Mouse (Mus musculus) hindbrain, embryonic 12.5 days (tissue): ENCODE measurements around the gene Hcar2. TPM values are rescaled to one million over a fixed set of nuclear protein-coding genes. Genes with fewer than 3 reads are reported as not detected.

Experiments
- ATAC-seq: fragments of 200-750 bp; cut with Nextera tagmentation; 2 replicates; pipeline ENCODE4 v1.8.0; 2017; ENCODE audit warnings: moderate TSS enrichment; ENCODE audit not compliant: low FRiP score
- H3K27ac ChIP-seq: fragments of 300-500 bp; sonication (generic); 2 replicates; pipeline ENCODE4 v1.5.1; 2016; ENCODE audit warnings: mild to moderate bottlenecking
- H3K27me3 ChIP-seq: fragments of 300-500 bp; sonication (generic); 2 replicates; pipeline ENCODE4 v1.6.1; 2016; ENCODE audit warnings: mild to moderate bottlenecking
- H3K36me3 ChIP-seq: fragments of 300-500 bp; sonication (generic); 2 replicates; pipeline ENCODE4 v1.6.1; 2016; ENCODE audit warnings: mild to moderate bottlenecking
- H3K4me1 ChIP-seq: fragments of 300-500 bp; sonication (generic); 2 replicates; pipeline ENCODE4 v1.6.1; 2016
- H3K4me2 ChIP-seq: fragments of 300-500 bp; sonication (generic); replicated peaks from 2 replicates; pipeline ENCODE4 v1.6.1; 2016; ENCODE audit warnings: mild to moderate bottlenecking
- H3K4me3 ChIP-seq: fragments of 300-500 bp; sonication (generic); 2 replicates; pipeline ENCODE4 v1.5.1; 2016; ENCODE audit warnings: mild to moderate bottlenecking
- H3K9ac ChIP-seq: fragments of 300-500 bp; sonication (generic); 2 replicates; pipeline ENCODE4 v1.6.1; 2016; ENCODE audit warnings: mild to moderate bottlenecking, moderate library complexity
- H3K9me3 ChIP-seq: fragments of 300-500 bp; sonication (generic); replicated peaks from 2 replicates; pipeline ENCODE4 v1.6.1; 2016; ENCODE audit warnings: mild to moderate bottlenecking
- WGBS: fragments of 180-500 bp; shearing (Covaris S2); methylation state at CpG from one replicate; pipeline ENCODE4 v1.1.7; 2016; 5-methylcytosine and 5-hydroxymethylcytosine counted together
- polyA plus RNA-seq: library from polyadenylated mRNA; unstranded; fragments of >200 nt; fragmentation: Nextera tagmentation; extraction: Ambion mirVana; gene quantifications from 2 replicates; pipeline ENCODE4 v1.2.1, GENCODE M21; 2016

Hcar2 gene
- polyA plus RNA-seq, 1 experiment from 2014 or later, result not detected

DNA sequence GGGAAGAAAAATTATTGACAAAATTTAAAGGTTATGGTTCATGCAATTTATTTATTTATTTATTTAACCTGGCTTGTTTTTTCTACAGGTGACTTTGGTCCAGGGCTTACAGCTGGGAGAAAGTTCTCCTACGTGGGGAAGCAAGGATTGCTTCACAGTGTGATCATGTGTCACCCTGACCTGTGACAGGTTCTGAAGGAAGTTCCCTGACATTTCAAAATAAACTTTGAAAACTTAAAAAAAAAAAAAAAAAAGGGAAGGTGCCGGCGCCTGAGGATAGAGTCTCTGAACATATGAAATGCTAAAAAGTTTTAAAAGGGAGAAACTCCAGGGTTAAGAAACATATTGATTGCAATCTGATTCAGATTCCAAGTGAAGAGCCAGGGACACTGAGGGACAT, 21.1 kb upstream of the Hcar2 start:
- ATAC-seq, result no peak
- 79% methylated on average over 3 of the region's 3 CpGs for WGBS

DNA sequence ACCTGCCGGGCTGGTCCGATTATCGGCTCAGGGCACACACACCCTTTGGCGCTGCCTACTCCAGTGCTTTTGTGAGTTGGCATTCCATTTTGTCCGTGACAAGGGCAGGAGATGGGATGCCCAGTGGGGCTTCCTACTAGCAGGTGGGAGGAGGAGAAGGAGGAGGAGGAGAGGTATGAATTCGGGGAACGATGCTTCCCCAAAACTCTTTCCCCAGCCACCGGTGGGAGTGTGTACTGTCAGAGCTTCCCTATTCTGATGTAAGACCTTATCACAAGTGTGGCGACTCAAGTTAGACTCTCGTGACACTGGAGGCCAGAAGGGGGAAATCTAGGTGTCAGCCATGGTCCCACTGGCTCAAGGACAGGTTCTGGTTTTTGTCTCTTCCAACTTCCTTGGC, 19.0 kb upstream of the Hcar2 start:
- Histone ChIP-seq H3K27ac (no peak overlapping the region), H3K27me3 (no peaks in the 10 kb centered on the region), H3K36me3 (no peaks in the 10 kb centered on the region), H3K4me3 (no peak overlapping the region), H3K4me1 (0 out of 2 replicates have a peak, but pooled peaks cover 2% of the 10 kb centered on the region), H3K9ac (no peak overlapping the region), H3K9me3 (no peaks in the 10 kb centered on the region), H3K4me2 (no peak overlapping the region)
- no peak for ATAC-seq
- WGBS, result 75% methylated on average over 10 of the region's 10 CpGs

More for the DNA sequence above, 21.1 kb upstream of the Hcar2 start:
- Histone ChIP-seq H3K9ac (no peak overlapping the region), H3K9me3 (no peaks in the 10 kb centered on the region), H3K27ac (no peak overlapping the region), H3K27me3 (no peaks in the 10 kb centered on the region), H3K4me2 (no peak overlapping the region), H3K4me3 (no peak overlapping the region), H3K36me3 (no peaks in the 10 kb centered on the region), H3K4me1 (no peaks in the 10 kb centered on the region)

DNA sequence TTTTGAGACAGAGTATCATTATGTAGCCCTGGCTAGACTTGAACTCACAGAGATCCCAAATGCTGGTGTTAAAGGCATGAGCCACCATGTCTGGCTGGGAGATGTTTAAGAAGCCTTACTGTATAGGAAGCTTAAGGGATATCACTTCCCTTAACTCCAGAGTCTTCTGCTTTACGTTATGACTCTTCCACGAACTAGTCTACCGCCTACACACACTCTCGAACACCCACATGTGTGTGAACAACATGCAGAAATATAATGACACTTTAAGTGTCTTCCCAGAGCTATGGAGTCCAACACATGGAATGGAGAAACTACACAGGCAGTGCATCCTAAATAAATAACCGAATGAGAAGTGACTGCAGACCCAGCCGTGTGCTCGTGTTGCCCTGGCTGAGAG, 18.6 kb upstream of the Hcar2 start:
- no peak overlapping the region for H3K4me2 ChIP-seq
- ATAC-seq, result no peak
- WGBS, result 84% methylated on average over 7 of the region's 7 CpGs

DNA sequence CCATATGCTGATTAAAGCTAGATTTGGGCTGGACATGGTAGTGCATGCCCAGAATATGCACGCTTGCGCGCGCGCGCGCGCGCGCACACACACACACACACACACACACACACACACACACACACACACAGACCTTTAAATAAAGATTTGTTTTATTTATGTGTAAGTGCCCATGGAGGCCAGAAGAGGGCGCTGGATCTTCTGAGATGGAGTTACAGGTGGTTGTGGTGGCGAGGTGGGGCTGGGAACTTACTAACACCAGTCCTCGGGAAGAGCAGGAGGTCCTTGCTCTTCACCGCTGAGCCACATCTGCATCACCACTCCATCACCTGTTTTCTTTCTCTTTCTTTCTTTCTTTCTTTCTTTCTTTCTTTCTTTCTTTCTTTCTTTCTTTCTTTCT, 15.5 kb upstream of the Hcar2 start:
- H3K9ac ChIP-seq, result no peak overlapping the region
- H3K4me3 ChIP-seq, result no peak overlapping the region
- H3K4me1 ChIP-seq, result 0 out of 2 replicates have a peak, but pooled peaks cover 2% of the 10 kb centered on the region
- H3K27ac ChIP-seq, result no peak overlapping the region
- no peaks in the 10 kb centered on the region for H3K9me3 ChIP-seq
- 65% methylated on average over 4 of the region's 14 CpGs for WGBS
- no peak overlapping the region for H3K4me2 ChIP-seq
- H3K36me3 ChIP-seq, result no peaks in the 10 kb centered on the region
- no peaks in the 10 kb centered on the region for H3K27me3 ChIP-seq
- ATAC-seq, result no peak

More for the DNA sequence above, 18.6 kb upstream of the Hcar2 start:
- H3K27ac ChIP-seq, result no peak overlapping the region
- H3K27me3 ChIP-seq, result no peaks in the 10 kb centered on the region
- 0 out of 2 replicates have a peak, but pooled peaks cover 2% of the 10 kb centered on the region for H3K4me1 ChIP-seq
- H3K9ac ChIP-seq, result no peak overlapping the region
- no peaks in the 10 kb centered on the region for H3K9me3 ChIP-seq
- H3K36me3 ChIP-seq, result no peaks in the 10 kb centered on the region
- H3K4me3 ChIP-seq, result no peak overlapping the region

DNA sequence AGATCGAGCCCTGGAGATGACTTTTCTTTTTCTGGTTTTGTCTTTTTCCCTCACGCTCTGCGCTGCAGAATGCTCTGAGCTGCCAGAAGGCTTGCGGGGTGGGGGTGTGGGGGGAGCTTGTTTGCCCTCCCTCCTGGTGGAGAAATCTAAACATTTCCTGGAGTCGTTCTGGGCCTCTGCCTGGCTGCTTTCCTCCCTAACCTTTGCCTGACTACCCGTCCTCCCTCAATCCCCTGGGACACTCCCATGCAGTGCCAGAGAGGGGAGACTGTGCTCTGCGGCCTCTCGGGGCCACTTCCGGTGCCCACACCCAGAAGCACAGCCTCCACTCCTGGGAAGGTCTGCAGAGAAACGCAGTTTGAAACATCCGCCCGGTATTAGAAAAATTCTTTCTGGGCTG, 14.6 kb upstream of the Hcar2 start, which contains the start of gene Hcar1:
Hcar1 (minus strand) TSS at position 93 of the 400 bp plus-strand sequence.
- no peak within 1 kb of the TSS for H3K27ac ChIP-seq
- 0 out of 2 replicates have a peak, but pooled peaks cover 2% of the 10 kb centered on the region for H3K4me1 ChIP-seq
- H3K4me3 ChIP-seq, result no peak within 1 kb of the TSS
- 62% methylated on average over 12 of the region's 12 CpGs for WGBS
- H3K9ac ChIP-seq, result no peak within 1 kb of the TSS
- 0 out of 2 replicates have a peak within 1 kb of the TSS, but pooled peaks have one; percentile 7 for H3K4me2 ChIP-seq
- no peaks in the 10 kb centered on the region for H3K27me3 ChIP-seq
- no peaks in the 10 kb centered on the region for H3K9me3 ChIP-seq
- H3K36me3 ChIP-seq, result no peaks in the 10 kb centered on the region
- ATAC-seq, result no peak

DNA sequence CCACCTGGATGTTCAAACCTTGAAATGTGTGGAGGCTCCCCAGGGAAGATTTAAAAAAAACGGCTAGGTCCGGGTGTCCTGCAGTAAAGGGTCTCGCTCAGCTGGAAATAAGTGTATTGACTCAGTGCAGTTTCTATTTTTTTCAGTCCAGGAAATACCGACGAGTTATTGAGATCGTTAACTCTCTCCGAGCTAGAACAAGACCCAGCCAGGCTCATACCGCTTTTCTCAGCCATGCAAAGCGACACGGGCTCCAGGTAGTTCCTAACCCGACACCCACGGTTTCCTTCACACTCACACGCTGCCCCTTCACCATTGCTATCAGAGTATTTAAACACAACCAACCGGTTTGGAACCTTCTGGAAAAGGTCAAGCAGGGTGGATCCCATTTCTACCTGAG, 12.8 kb upstream of the Hcar2 start:
- H3K36me3 ChIP-seq, result no peaks in the 10 kb centered on the region
- H3K4me3 ChIP-seq, result no peak overlapping the region
- no peak overlapping the region for H3K9ac ChIP-seq
- no peak for ATAC-seq
- H3K4me2 ChIP-seq, result no peak overlapping the region
- 0 out of 2 replicates have a peak, but pooled peaks cover 2% of the 10 kb centered on the region for H3K4me1 ChIP-seq
- no peaks in the 10 kb centered on the region for H3K9me3 ChIP-seq
- no peaks in the 10 kb centered on the region for H3K27me3 ChIP-seq
- WGBS, result 72% methylated on average over 14 of the region's 14 CpGs
- H3K27ac ChIP-seq, result no peak overlapping the region

DNA sequence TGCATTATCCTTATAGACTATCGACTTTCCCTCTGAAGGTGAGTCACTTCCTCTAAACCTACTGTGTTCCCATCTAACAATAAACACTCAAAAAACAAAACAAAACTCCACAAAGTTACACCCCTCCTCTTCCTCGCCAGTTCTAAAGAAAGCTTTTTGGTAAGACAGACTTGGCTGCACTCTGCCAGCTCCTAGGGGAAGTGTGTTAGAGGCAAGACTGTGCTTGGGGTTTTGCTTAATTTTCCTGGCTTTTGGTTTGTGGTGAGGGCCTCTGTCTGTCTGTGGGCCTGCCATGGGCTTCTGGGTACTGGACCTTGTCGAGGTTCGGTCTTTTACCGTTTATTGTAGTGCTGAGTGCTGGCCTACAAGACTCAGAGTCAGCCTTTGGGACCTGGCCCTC, 8.9 kb upstream of the Hcar2 start:
- Histone ChIP-seq H3K27ac (no peak overlapping the region), H3K9ac (no peak overlapping the region), H3K4me1 (no peaks in the 10 kb centered on the region), H3K36me3 (no peaks in the 10 kb centered on the region), H3K4me2 (no peak overlapping the region), H3K9me3 (no peaks in the 10 kb centered on the region), H3K27me3 (no peaks in the 10 kb centered on the region), H3K4me3 (no peak overlapping the region)
- 90% methylated on average over 5 of the region's 5 CpGs for WGBS
- ATAC-seq, result no peak

DNA sequence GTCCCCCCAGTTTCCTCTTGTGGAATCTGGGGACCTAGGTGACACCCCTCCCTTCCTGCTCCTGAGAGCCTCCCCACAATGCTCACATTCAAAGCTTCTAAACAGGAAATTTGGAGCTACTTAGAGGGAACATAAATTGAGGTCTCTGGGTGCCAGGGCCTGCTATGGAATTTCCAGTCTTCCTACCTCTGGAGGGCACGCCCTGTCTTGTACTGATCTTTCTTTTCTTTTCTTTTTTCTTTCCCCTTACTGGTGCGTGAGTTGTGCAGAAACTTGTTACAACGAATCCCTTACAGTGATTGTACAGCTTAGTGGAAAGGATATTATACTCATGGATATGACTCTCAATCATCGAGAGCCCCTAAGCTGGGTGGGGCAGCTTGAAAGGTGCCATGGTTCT, 4.3 kb upstream of the Hcar2 start:
- WGBS, result 85% methylated on average over 4 of the region's 4 CpGs
- Histone ChIP-seq H3K4me1 (no peaks in the 10 kb centered on the region), H3K27ac (no peak overlapping the region), H3K4me2 (no peak overlapping the region), H3K4me3 (no peak overlapping the region), H3K9ac (no peak overlapping the region), H3K36me3 (no peaks in the 10 kb centered on the region), H3K9me3 (no peaks in the 10 kb centered on the region), H3K27me3 (no peaks in the 10 kb centered on the region)
- no peak for ATAC-seq

DNA sequence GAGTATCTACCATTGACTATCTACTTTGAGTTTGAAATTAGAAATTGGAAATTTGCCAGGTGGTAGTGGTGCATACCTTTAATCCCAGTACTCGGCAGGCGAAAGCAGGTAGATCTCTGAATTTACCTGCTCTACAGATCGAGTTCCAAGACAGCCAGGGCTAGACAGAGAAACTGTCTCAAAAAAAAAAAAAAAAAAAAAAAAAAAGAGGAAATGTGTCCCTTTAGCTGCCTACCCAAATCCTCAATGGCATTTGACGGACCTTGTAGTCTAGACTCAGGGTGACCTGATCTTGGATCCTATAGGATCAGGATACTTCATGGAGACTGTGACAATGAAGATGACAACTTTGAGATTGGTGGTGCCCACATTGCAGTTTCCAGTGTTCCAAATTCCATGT, 1.2 kb upstream of the Hcar2 start:
- H3K27ac ChIP-seq, result no peak overlapping the region
- no peaks in the 10 kb centered on the region for H3K9me3 ChIP-seq
- H3K9ac ChIP-seq, result no peak overlapping the region
- H3K27me3 ChIP-seq, result no peaks in the 10 kb centered on the region
- H3K4me2 ChIP-seq, result no peak overlapping the region
- H3K4me1 ChIP-seq, result 0 out of 2 replicates have a peak, but pooled peaks cover 2% of the 10 kb centered on the region
- ATAC-seq, result no peak
- no peak overlapping the region for H3K4me3 ChIP-seq
- WGBS, result 90% methylated on average over 4 of the region's 4 CpGs
- no peaks in the 10 kb centered on the region for H3K36me3 ChIP-seq

DNA sequence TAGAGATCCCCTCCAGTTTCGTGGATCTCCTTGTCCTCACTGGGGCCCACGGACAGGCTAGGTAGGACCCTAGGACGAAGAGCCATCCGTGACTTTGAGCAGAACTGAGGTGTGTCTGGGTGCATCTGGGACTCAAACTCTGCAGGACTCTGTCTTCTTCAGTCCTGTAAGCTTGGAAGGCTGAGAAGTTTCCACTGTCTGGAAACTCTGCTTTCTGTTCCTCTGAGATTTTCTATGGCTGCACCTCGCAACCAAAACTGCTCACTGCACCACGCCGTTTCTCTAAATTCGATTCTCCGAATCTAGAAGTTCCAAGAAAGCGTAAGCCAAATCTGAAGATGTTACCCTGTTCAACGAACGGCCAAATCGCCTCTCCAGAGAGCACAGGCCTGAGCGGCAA, 1.4 kb downstream of the Hcar2 start:
- no peaks in the 10 kb centered on the region for H3K36me3 ChIP-seq
- no peak overlapping the region for H3K4me2 ChIP-seq
- 0 out of 2 replicates have a peak, but pooled peaks cover 2% of the 10 kb centered on the region for H3K4me1 ChIP-seq
- H3K27me3 ChIP-seq, result no peaks in the 10 kb centered on the region
- WGBS, result 93% methylated on average over 14 of the region's 14 CpGs
- no peaks in the 10 kb centered on the region for H3K9me3 ChIP-seq
- H3K4me3 ChIP-seq, result no peak overlapping the region
- H3K27ac ChIP-seq, result no peak overlapping the region
- ATAC-seq, result no peak
- H3K9ac ChIP-seq, result no peak overlapping the region

DNA sequence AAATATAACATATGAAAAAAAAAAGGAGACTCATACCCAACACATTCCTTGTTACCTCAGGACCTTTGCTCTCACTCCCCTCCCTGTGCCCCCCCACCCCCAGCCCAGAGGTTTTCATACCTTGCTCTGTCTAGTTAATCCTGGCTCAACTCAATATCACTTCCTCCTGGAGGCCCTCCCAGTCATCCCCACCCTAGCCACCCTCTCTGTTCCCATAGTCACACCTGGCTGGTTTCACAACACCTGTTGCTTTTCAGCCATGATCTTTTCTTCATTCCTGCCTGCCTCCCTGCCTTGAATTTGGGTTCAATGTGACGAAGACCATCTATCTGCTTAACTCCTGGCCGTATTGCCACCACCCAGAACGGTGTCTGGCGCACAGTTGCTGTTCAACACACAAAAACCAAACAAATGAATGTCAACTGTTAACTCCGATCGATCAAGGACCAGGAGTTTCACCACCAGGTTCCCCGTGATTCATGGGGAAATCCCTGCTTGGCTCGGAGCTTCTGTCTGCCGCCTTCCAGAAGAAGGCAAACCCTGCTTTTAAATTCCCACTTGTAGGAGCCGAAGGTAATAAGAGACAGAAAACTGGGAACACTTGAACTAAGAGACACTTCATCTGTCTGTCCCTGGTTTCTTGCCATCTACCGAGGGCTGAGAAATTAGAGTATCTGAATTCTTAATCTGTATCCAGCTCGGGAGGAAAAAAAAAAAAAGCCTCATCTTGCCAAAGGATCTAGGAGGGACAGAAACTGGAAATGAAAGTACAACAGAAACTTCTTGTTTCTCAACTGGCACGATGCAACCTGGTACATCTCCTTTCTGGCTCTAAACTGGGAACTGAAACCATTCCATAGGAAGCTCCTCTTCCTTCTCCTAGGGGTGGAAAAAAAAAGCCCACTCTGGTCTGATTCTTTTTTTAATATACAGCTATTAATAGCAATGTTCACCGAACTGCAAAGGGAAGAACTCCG, 2.6 kb downstream of the Hcar2 start:
- no peaks in the 10 kb centered on the region for H3K36me3 ChIP-seq
- ATAC-seq, result no peak
- 0 out of 2 replicates have a peak, but pooled peaks cover 2% of the 10 kb centered on the region for H3K4me1 ChIP-seq
- H3K27me3 ChIP-seq, result no peaks in the 10 kb centered on the region
- no peak overlapping the region for H3K4me3 ChIP-seq
- H3K4me2 ChIP-seq, result no peak overlapping the region
- H3K27ac ChIP-seq, result no peak overlapping the region
- no peak overlapping the region for H3K9ac ChIP-seq
- no peaks in the 10 kb centered on the region for H3K9me3 ChIP-seq
- 80% methylated on average over 15 of the region's 15 CpGs for WGBS

DNA sequence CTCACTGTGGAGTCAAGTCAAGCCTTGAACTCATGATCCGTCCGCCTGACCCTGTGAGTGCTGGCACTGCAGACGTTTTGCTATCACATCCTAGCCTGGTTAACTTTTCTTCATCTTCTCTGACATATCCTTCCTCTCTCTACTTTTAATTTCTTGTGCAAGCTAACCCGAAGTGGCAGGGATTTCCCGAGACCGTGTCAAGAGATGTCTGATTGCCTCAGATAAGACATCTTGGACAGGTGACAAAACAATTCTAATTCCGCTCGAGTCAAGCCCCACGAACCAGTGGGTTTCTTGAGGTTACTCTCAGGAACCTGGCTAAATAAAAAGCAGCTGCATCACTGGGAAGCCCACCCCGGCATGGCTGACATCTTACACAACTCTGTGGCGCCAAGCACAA, 6.5 kb downstream of the Hcar2 start:
- H3K9ac ChIP-seq, result no peak overlapping the region
- no peak for ATAC-seq
- no peak overlapping the region for H3K27ac ChIP-seq
- 0 out of 2 replicates have a peak, but pooled peaks cover 2% of the 10 kb centered on the region for H3K4me1 ChIP-seq
- no peaks in the 10 kb centered on the region for H3K9me3 ChIP-seq
- H3K36me3 ChIP-seq, result no peaks in the 10 kb centered on the region
- no peak overlapping the region for H3K4me3 ChIP-seq
- H3K4me2 ChIP-seq, result no peak overlapping the region
- no peaks in the 10 kb centered on the region for H3K27me3 ChIP-seq
- 81% methylated on average over 11 of the region's 11 CpGs for WGBS
